Mouse (Mus musculus) ES-Bruce4 (cell line): Measurements from ENCODE around the gene Scn7a.

Source experiments
- CTCF ChIP-seq: IDR thresholded peaks from one replicate; pipeline ENCODE4 v1.8.1; 2011; ENCODE audit warnings: low read depth, low read length
- EP300 ChIP-seq: IDR thresholded peaks from 2 replicates; pipeline ENCODE4 v1.6.1; 2011; ENCODE audit warnings: low read depth, low read length; ENCODE audit not compliant: insufficient read depth
- POLR2A ChIP-seq: IDR thresholded peaks from one replicate; pipeline ENCODE4 v1.8.1; 2011; ENCODE audit warnings: low read length; ENCODE audit not compliant: insufficient read depth

- TF ChIP-seq CTCF (no peak), POLR2A (no peak), EP300 (no peak)
These were observed 129.3 kb downstream of the Scn7a start for GRCm38 (mm10) chr2:66655431-66655830.
